Mouse (Mus musculus) CH12.LX (cell line): ENCODE measurements around the gene Pam. TPM values are rescaled to one million over a fixed set of nuclear protein-coding genes. Genes with fewer than 3 reads are reported as not detected.

Experiments used
- DNase-seq: peaks from one replicate; pipeline ENCODE4 v3.0.0-alpha.2; 2013; ENCODE audit errors: extremely low read depth
- H3K27ac ChIP-seq: 2 replicates; pipeline ENCODE4 v1.5.1; 2012; ENCODE audit warnings: low read depth, mild to moderate bottlenecking, control low read depth, moderate library complexity; ENCODE audit not compliant: insufficient read depth
- H3K27me3 ChIP-seq: replicated peaks from 2 replicates; pipeline ENCODE3; 2012; ENCODE audit warnings: inconsistent platforms
- H3K36me3 ChIP-seq, 2 experiments: replicated peaks in 1 of 2; 2 replicates each; pipeline versions ENCODE3 to v1.6.1; 2012; ENCODE audit warnings: inconsistent platforms in 1 of 2, low read length in 1 of 2, mild to moderate bottlenecking in 1 of 2, mixed read lengths in 1 of 2, moderate library complexity in 1 of 2; ENCODE audit not compliant: control insufficient read depth in 1 of 2, insufficient read depth in 1 of 2
- H3K4me1 ChIP-seq, 2 experiments: 2 replicates each; pipeline ENCODE4 v1.6.1; 2012; ENCODE audit warnings: inconsistent platforms in 1 of 2, moderate library complexity in 1 of 2; ENCODE audit not compliant: insufficient read depth in 2 of 2, control insufficient read depth in 1 of 2
- H3K4me2 ChIP-seq: 2 replicates; pipeline ENCODE4 v1.6.1; 2012; ENCODE audit warnings: low read depth, mild to moderate bottlenecking, control low read depth; ENCODE audit not compliant: poor library complexity, insufficient read depth, severe bottlenecking
- H3K4me3 ChIP-seq, 3 experiments: fragments of 150-350 bp in 1 of 3; sonication (generic) in 1 of 3; replicated peaks in 1 of 3; 2 replicates each; pipeline versions ENCODE3 to v1.5.1; 2011 to 2012; ENCODE audit warnings: low read depth in 2 of 3, low read length in 2 of 3, mild to moderate bottlenecking in 2 of 3, moderate library complexity in 2 of 3, control low read depth in 1 of 3, improper control_type of control experiment in 1 of 3, inconsistent platforms in 1 of 3, mixed read lengths in 1 of 3; ENCODE audit not compliant: poor library complexity in 1 of 3
- H3K79me2 ChIP-seq: replicated peaks from 2 replicates; pipeline ENCODE4 v1.6.1; 2012; ENCODE audit warnings: mild to moderate bottlenecking, moderate library complexity; ENCODE audit not compliant: control insufficient read depth, poor library complexity, insufficient read depth, severe bottlenecking; ENCODE audit errors: extremely low read depth
- H3K9ac ChIP-seq: 2 replicates; pipeline ENCODE4 v1.6.1; 2012; ENCODE audit warnings: low read depth, mild to moderate bottlenecking, control low read depth, moderate library complexity; ENCODE audit not compliant: insufficient read depth
- H3K9me3 ChIP-seq: replicated peaks from 2 replicates; pipeline ENCODE3; 2012; ENCODE audit warnings: low read length, inconsistent platforms, mixed read lengths
- BHLHE40 ChIP-seq: IDR thresholded peaks from 2 replicates; pipeline ENCODE4 v1.6.1; 2011; ENCODE audit warnings: mild to moderate bottlenecking, low read depth, low read length, improper control_type of control experiment
- CTCF ChIP-seq, 2 experiments: IDR thresholded peaks in 1 of 2; conservative IDR thresholded peaks in 1 of 2; 2 replicates each; pipeline ENCODE4 v1.5.1; 2011 to 2012; ENCODE audit warnings: low read depth in 2 of 2, low read length in 2 of 2, improper control_type of control experiment in 1 of 2, inconsistent platforms in 1 of 2, mild to moderate bottlenecking in 1 of 2, moderate library complexity in 1 of 2
- E2F4 ChIP-seq: IDR thresholded peaks from 2 replicates; pipeline ENCODE4 v1.6.1; 2011; ENCODE audit warnings: low read depth, low read length, improper control_type of control experiment; ENCODE audit not compliant: insufficient replicate concordance
- EP300 ChIP-seq: IDR thresholded peaks from 2 replicates; pipeline ENCODE4 v1.6.1; 2011; ENCODE audit warnings: low read length, improper control_type of control experiment
- ETS1 ChIP-seq: conservative IDR thresholded peaks from 2 replicates; pipeline ENCODE4 v1.6.1; 2012; ENCODE audit warnings: low read depth, mild to moderate bottlenecking, inconsistent platforms, low read length, improper control_type of control experiment, moderate library complexity
- HCFC1 ChIP-seq: IDR thresholded peaks from 2 replicates; pipeline ENCODE4 v1.6.1; 2012; ENCODE audit warnings: low read depth, mild to moderate bottlenecking, inconsistent platforms, low read length, improper control_type of control experiment
- IRF4 ChIP-seq: IDR thresholded peaks from 2 replicates; pipeline ENCODE4 v1.6.1; 2014; ENCODE audit warnings: low read depth, mild to moderate bottlenecking, inconsistent platforms, low read length, improper control_type of control experiment
- JUN ChIP-seq: IDR thresholded peaks from 2 replicates; pipeline ENCODE4 v1.6.1; 2011; ENCODE audit warnings: low read depth, mild to moderate bottlenecking, low read length, improper control_type of control experiment, moderate library complexity; ENCODE audit not compliant: insufficient read depth
- JUND ChIP-seq: conservative IDR thresholded peaks from 2 replicates; pipeline ENCODE4 v1.6.1; 2011; ENCODE audit warnings: low read depth, low read length, improper control_type of control experiment
- KAT2A ChIP-seq: IDR thresholded peaks from 2 replicates; pipeline ENCODE4 v1.6.1; 2012; ENCODE audit warnings: low read length, improper control_type of control experiment, inconsistent platforms; ENCODE audit not compliant: insufficient replicate concordance
- MAFK ChIP-seq: IDR thresholded peaks from 2 replicates; pipeline ENCODE4 v1.6.1; 2011; ENCODE audit warnings: low read length, improper control_type of control experiment; ENCODE audit not compliant: insufficient replicate concordance
- MAX ChIP-seq: IDR thresholded peaks from 2 replicates; pipeline ENCODE4 v1.6.1; 2011; ENCODE audit warnings: low read length, improper control_type of control experiment
- MAZ ChIP-seq: IDR thresholded peaks from 2 replicates; pipeline ENCODE4 v1.6.1; 2012; ENCODE audit warnings: low read depth, mild to moderate bottlenecking, inconsistent platforms, low read length, improper control_type of control experiment, moderate library complexity
- MEF2A ChIP-seq: IDR thresholded peaks from 2 replicates; pipeline ENCODE4 v1.6.1; 2014; ENCODE audit warnings: low read depth, mild to moderate bottlenecking, inconsistent platforms, low read length, improper control_type of control experiment, borderline replicate concordance
- MXI1 ChIP-seq: IDR thresholded peaks from 2 replicates; pipeline ENCODE4 v1.6.1; 2011; ENCODE audit warnings: mild to moderate bottlenecking, low read depth, low read length, improper control_type of control experiment
- NELFE ChIP-seq: IDR thresholded peaks from 2 replicates; pipeline ENCODE4 v1.6.1; 2011; ENCODE audit warnings: low read depth, low read length, improper control_type of control experiment
- NRF1 ChIP-seq: IDR thresholded peaks from 2 replicates; pipeline ENCODE4 v1.6.1; 2014; ENCODE audit warnings: low read depth, mild to moderate bottlenecking, inconsistent platforms, low read length, improper control_type of control experiment, moderate library complexity
- POLR2A ChIP-seq: IDR thresholded peaks from 2 replicates; pipeline ENCODE4 v1.6.1; 2011; ENCODE audit warnings: low read depth, mild to moderate bottlenecking, improper control_type of control experiment, low read length
- RAD21 ChIP-seq: IDR thresholded peaks from 2 replicates; pipeline ENCODE4 v1.6.1; 2011; ENCODE audit warnings: low read depth, mild to moderate bottlenecking, low read length, improper control_type of control experiment, moderate library complexity
- SIN3A ChIP-seq: IDR thresholded peaks from 2 replicates; pipeline ENCODE4 v1.6.1; 2012; ENCODE audit warnings: low read length, improper control_type of control experiment, inconsistent platforms
- TCF12 ChIP-seq: IDR thresholded peaks from 2 replicates; pipeline ENCODE4 v1.6.1; 2014; ENCODE audit warnings: low read depth, mild to moderate bottlenecking, inconsistent platforms, low read length, improper control_type of control experiment
- USF1 ChIP-seq: IDR thresholded peaks from 2 replicates; pipeline ENCODE4 v1.6.1; 2014; ENCODE audit warnings: low read depth, mild to moderate bottlenecking, inconsistent platforms, low read length, improper control_type of control experiment
- USF2 ChIP-seq: conservative IDR thresholded peaks from 2 replicates; pipeline ENCODE4 v1.6.1; 2011; ENCODE audit warnings: low read depth, low read length, improper control_type of control experiment
- ZC3H11A ChIP-seq: IDR thresholded peaks from 2 replicates; pipeline ENCODE4 v1.6.1; 2012; ENCODE audit warnings: low read depth, mild to moderate bottlenecking, inconsistent platforms, low read length, improper control_type of control experiment
- ZKSCAN1 ChIP-seq: IDR thresholded peaks from 2 replicates; pipeline ENCODE4 v1.6.1; 2012; ENCODE audit warnings: low read depth, inconsistent platforms, low read length, improper control_type of control experiment, borderline replicate concordance
- dilution Hi-C: fragments of 300-500 bp; cut with MboI; formaldehyde crosslinking; loops from 2 replicates; pipeline ENCODE4 v1.14.3; 2020; ENCODE audit warnings: low sequenced_read_pairs; ENCODE audit not compliant: extremely low pct_unique_long_range_greater_than_20kb, extremely low pct_ligation_motif_present
- in situ Hi-C: fragments of 300-500 bp; cut with MboI; formaldehyde crosslinking; loops from 3 replicates; pipeline ENCODE4 v1.14.3; 2019; ENCODE audit warnings: low sequenced_read_pairs, low pct_ligation_motif_present, low pct_unique_long_range_greater_than_20kb, mixed read lengths
- polyA plus RNA-seq: library from polyadenylated mRNA; unstranded; fragments of >175 nt; gene quantifications from 2 replicates; pipeline ENCODE4 v1.2.1, GENCODE M21; 2012; ENCODE audit warnings: low read depth; ENCODE audit not compliant: insufficient read length
- total RNA-seq, 2 experiments: library from RNA; depleted of rRNA; stranded (reverse); fragments of 300-350 nt in 1 of 2; fragments of >200 nt in 1 of 2; gene quantifications; 2 replicates each; pipeline ENCODE4 v1.2.3; 2012 to 2014

Pam gene
- total and polyA plus RNA-seq, 3 experiments = 0.24 TPM; not detected in 2

DNA sequence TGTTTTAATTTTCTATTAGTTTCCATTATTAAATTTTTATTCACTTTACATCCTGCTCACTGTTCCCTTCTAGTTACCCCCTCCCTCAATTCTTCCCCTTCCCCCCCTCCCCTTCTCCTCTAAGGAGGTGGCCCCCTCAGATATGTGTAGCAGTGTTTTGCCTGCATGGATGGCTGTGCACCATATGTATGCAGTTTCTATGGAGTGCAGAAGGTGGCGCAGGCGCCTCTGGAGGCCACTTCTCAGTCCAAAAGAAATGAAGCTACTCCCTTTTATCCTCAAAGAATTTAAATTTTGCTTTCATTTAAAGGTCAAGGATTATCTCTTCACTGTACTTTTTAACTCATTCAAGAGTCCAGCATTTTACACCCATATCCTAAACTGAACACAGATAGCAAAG is 42.0 kb downstream of the Pam start:
- DNase-seq = no peak
- no peak overlapping the region for H3K4me2 ChIP-seq
- no peaks in the 10 kb centered on the region for H3K4me1 ChIP-seq
- peaks cover 52% of the 10 kb centered on the region for H3K9me3 ChIP-seq
- TF ChIP-seq MAFK = no peak
- no peak for TF ChIP-seq E2F4
- no peak for TF ChIP-seq JUND
- TF ChIP-seq MXI1 = no peak
- TF ChIP-seq USF1 = no peak
- TF ChIP-seq JUN = no peak
- no peak for TF ChIP-seq ETS1
- no peak for TF ChIP-seq MAX
- no peak for TF ChIP-seq MEF2A
- no peak for TF ChIP-seq NRF1
- no peak for TF ChIP-seq NELFE
- no peak for TF ChIP-seq CTCF (conservative IDR thresholded peaks at IDR 0.05 in 1 of 2, IDR thresholded peaks at IDR 0.05 in 1 of 2; ENCODE audit: low read depth in 2 of 2, low read length in 2 of 2)
- TF ChIP-seq RAD21 = no peak
- TF ChIP-seq POLR2A = no peak
- no peak for TF ChIP-seq IRF4
- no peak for TF ChIP-seq TCF12
- TF ChIP-seq ZC3H11A = no peak
- TF ChIP-seq KAT2A = no peak
- TF ChIP-seq USF2 = no peak
- TF ChIP-seq BHLHE40 = no peak
- in situ Hi-C loops (no loop called here), dilution Hi-C loops (no loop called here)
- H3K79me2 ChIP-seq = no peaks in the 10 kb centered on the region
- H3K9ac ChIP-seq = no peak overlapping the region
- no peak overlapping the region for H3K4me3 ChIP-seq
- H3K27me3 ChIP-seq = no peaks in the 10 kb centered on the region
- H3K27ac ChIP-seq = no peak overlapping the region
- no peaks in the 10 kb centered on the region for H3K36me3 ChIP-seq

DNA sequence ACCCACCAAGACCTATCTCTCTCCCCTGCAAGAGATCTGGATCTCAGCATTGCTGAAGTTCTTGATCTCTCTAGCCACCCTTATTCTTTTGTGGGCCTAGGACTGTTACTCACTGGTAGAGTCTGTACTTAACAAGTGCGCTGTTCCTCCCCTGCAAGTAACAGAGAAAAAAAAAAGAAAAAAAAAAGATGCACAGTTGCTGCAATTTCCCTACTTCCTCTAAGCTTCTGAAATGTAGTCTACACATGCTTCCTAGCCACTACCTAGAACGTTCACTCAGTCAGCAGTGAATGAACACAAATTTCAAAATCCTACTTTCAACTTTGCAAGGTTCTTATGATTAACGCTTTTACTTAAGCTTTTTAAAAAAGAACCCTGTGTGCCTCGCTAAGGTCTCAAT is 42.7 kb downstream of the Pam start:
- Histone ChIP-seq H3K4me1 (no peaks in the 10 kb centered on the region), H3K36me3 (no peaks in the 10 kb centered on the region)
- in situ Hi-C loops = no loop called here
- TF ChIP-seq TCF12 (no peak), EP300 (no peak), E2F4 (no peak), SIN3A (no peak), HCFC1 (no peak), ZKSCAN1 (no peak), MAZ (no peak), IRF4 (no peak), MEF2A (no peak), BHLHE40 (no peak)
- TF ChIP-seq, all 38 proteins: peak for 0
- H3K4me2 ChIP-seq = no peak overlapping the region
- H3K27ac ChIP-seq = no peak overlapping the region
- DNase-seq = no peak
- dilution Hi-C loops = no loop called here
- no peak overlapping the region for H3K9ac ChIP-seq
- no peaks in the 10 kb centered on the region for H3K27me3 ChIP-seq
- no peak overlapping the region for H3K4me3 ChIP-seq
- no peaks in the 10 kb centered on the region for H3K79me2 ChIP-seq
- H3K9me3 ChIP-seq = peaks cover 54% of the 10 kb centered on the region
